Mouse (Mus musculus): ENCODE data around the gene Slc43a2. TPM values are rescaled to one million over a fixed set of nuclear protein-coding genes. Genes with fewer than 3 reads are reported as not detected.
"Not testable (repeated sequence)": the region's sequence is repeated elsewhere in the genome, so short reads cannot be mapped to it uniquely, and the experiment has no call there.

Gene Slc43a2
- total RNA-seq, 4 experiments from 2014 or later = 22.5 to 29.8 (median 23.2) TPM

- peak; percentile 89 for DNase-seq
Measured at GRCm38 (mm10) chr11:75572854-75573650, 41.6 kb downstream of the Slc43a2 start.

- no peak for DNase-seq
Measured at GRCm38 (mm10) chr11:75574378-75575123, 43.1 kb downstream of the Slc43a2 start.

- DNase-seq = no peak
Measured at GRCm38 (mm10) chr11:75575560-75576123, 44.1 kb downstream of the Slc43a2 start.

- DNase-seq = no peak
Measured at GRCm38 (mm10) chr11:75578609-75579008, 47.1 kb downstream of the Slc43a2 start.

- no peak for DNase-seq
Measured at GRCm38 (mm10) chr11:75581495-75582149, 50.1 kb downstream of the Slc43a2 start.

- no peak for DNase-seq
Measured at GRCm38 (mm10) chr11:75583521-75583920, 52.0 kb downstream of the Slc43a2 start.

- DNase-seq = no peak
Measured at GRCm38 (mm10) chr11:75585061-75585460, 53.6 kb downstream of the Slc43a2 start.

GRCm38 (mm10) chr11:75585978-75586377 is 54.5 kb downstream of the Slc43a2 start:
- DNase-seq = no peak

GRCm38 (mm10) chr11:75586963-75587362 is 55.5 kb downstream of the Slc43a2 start:
- DNase-seq = no peak

GRCm38 (mm10) chr11:75587493-75588284 is 56.2 kb downstream of the Slc43a2 start, which contains the start of gene Pitpna:
Pitpna (plus strand) TSS chr11:75588097.
- peak; percentile 94 for DNase-seq

- no peak for DNase-seq
Measured at GRCm38 (mm10) chr11:75588285-75588941, 56.9 kb downstream of the Slc43a2 start.

- DNase-seq = no peak
Measured at GRCm38 (mm10) chr11:75592612-75593011, 61.1 kb downstream of the Slc43a2 start.

GRCm38 (mm10) chr11:75594431-75594830 is 62.9 kb downstream of the Slc43a2 start:
- no peak for DNase-seq

- DNase-seq = no peak
Measured at GRCm38 (mm10) chr11:75595404-75595803, 63.9 kb downstream of the Slc43a2 start.

GRCm38 (mm10) chr11:75595816-75596215 is 64.3 kb downstream of the Slc43a2 start:
- no peak for DNase-seq

- DNase-seq = no peak
Measured at GRCm38 (mm10) chr11:75596726-75597255, 65.3 kb downstream of the Slc43a2 start.

- DNase-seq = no peak
Measured at GRCm38 (mm10) chr11:75598004-75598403, 66.5 kb downstream of the Slc43a2 start.

- not testable (repeated sequence) for DNase-seq
Measured at GRCm38 (mm10) chr11:75599802-75600201, 68.3 kb downstream of the Slc43a2 start.

GRCm38 (mm10) chr11:75604826-75605225 is 73.3 kb downstream of the Slc43a2 start:
- no peak for DNase-seq

GRCm38 (mm10) chr11:75605318-75605717 is 73.8 kb downstream of the Slc43a2 start:
- DNase-seq = no peak

- no peak for DNase-seq
Measured at GRCm38 (mm10) chr11:75608776-75609175, 77.3 kb downstream of the Slc43a2 start.

All from adrenal gland, adult 8-10 months (tissue).